In genomic region chr6:95718031-95718968, GRCm38 (mm10) we compare ENCODE assay signal across 8 mouse cellular contexts. TPM values are rescaled to one million over a fixed set of nuclear protein-coding genes. Genes with fewer than 3 reads are reported as not detected.
A peak's percentile ranks its signal among the peaks of the same experiment; 100 is the strongest.
DNase-seq lines count a peak whose midpoint lies in the region; ATAC-seq lines count a peak whose summit lies in the region.

Suclg2 (minus strand) TSS chr6:95718800.

- ATAC-seq in megakaryocyte-erythroid progenitor cell, adult 5-6 weeks (replicated peaks; ENCODE audit: low FRiP score, low TSS enrichment, poor library complexity, severe bottlenecking), result peak; percentile 85

- peak; percentile 81 to 83 for DNase-seq in adrenal gland, adult 18-20 months (ENCODE audit: low spot score in 2 of 2)
- DNase-seq in embryo, embryonic 10 days (ENCODE audit: low spot score), result peak; percentile 78
- peak; percentile 89 for DNase-seq in gastrocnemius, postnatal 10 days
- DNase-seq in induced T-regulatory cell, adult 2 months (ENCODE audit: low read depth), result peak; percentile 91
- peak; percentile 37 to 56 for DNase-seq in left cerebral cortex, postnatal 14 days (ENCODE audit: low spot score in 2 of 2)
- peak; percentile 76 for DNase-seq in right cerebral cortex, postnatal 25 days
- DNase-seq in urinary bladder, postnatal 36 days (ENCODE audit: low spot score in 2 of 2), result peak; percentile 69 to 80

- intact Hi-C loops in left cerebral cortex, postnatal 14 days (cut with DNase I), result loop anchor here (10.0 kb wide), 1 partner anchor 1287 kb away; no protein-coding TSS in a partner anchor

RNA-seq across cellular contexts. Expression of gene Suclg2, which starts in this region (rescaled TPM):
- 100 to 1,000 TPM; 121 to 162 TPM for total RNA-seq in adrenal gland, adult 18-20 months (2021)
- 10 to 100 TPM; 40.3 to 44.6 TPM for total RNA-seq in gastrocnemius, postnatal 10 days (2021)
- 10 to 100 TPM; 13.4 to 15.7 TPM for total RNA-seq in left cerebral cortex, postnatal 14 days (2021)
- total RNA-seq in megakaryocyte-erythroid progenitor cell, adult 5-6 weeks (2014; fragmentation: Nextera tagmentation), result 53.1 and 54.7 TPM in 2 replicates
- total RNA-seq in megakaryocyte-erythroid progenitor cell, adult 5-6 weeks (2017), result 103 and 113 TPM in 2 replicates

Comparison
In these comparisons a context has a peak if more than half of its experiments do, and no peak if none do; other contexts are left out.
1. Peak in every context shown above with its lines: DNase-seq and ATAC-seq.